Mouse (Mus musculus) stomach, postnatal 0 days (tissue): ENCODE results near the gene Btbd9. TPM values are rescaled to one million over a fixed set of nuclear protein-coding genes. Genes with fewer than 3 reads are reported as not detected.

Experiments used
- ATAC-seq: fragments of 200-750 bp; cut with Nextera tagmentation; 2 replicates; pipeline ENCODE4 v1.8.0; 2017; ENCODE audit not compliant: low FRiP score, low TSS enrichment
- DNase-seq: peaks from one replicate; pipeline ENCODE4 v3.0.0-alpha.2; 2016; ENCODE audit warnings: low spot score
- H3K27ac ChIP-seq: fragments of 300-500 bp; sonication (generic); replicated peaks from 2 replicates; pipeline ENCODE4 v1.5.1; 2014; ENCODE audit warnings: mild to moderate bottlenecking, control low read depth
- H3K27me3 ChIP-seq: fragments of 300-500 bp; sonication (generic); 2 replicates; pipeline ENCODE4 v1.6.1; 2014; ENCODE audit warnings: low read length; ENCODE audit not compliant: control insufficient read depth, insufficient read depth
- H3K36me3 ChIP-seq: fragments of 300-500 bp; sonication (generic); 2 replicates; pipeline ENCODE4 v1.6.1; 2014; ENCODE audit warnings: low read length, mixed read lengths; ENCODE audit not compliant: control insufficient read depth, insufficient read depth
- H3K4me1 ChIP-seq: fragments of 300-500 bp; sonication (generic); replicated peaks from 2 replicates; pipeline ENCODE4 v1.6.1; 2014; ENCODE audit warnings: antibody characterized with exemption; ENCODE audit not compliant: control insufficient read depth, insufficient read depth
- H3K4me2 ChIP-seq: fragments of 300-500 bp; sonication (generic); replicated peaks from 2 replicates; pipeline ENCODE4 v1.6.1; 2014; ENCODE audit warnings: low read depth, mild to moderate bottlenecking, control low read depth, moderate library complexity
- H3K4me3 ChIP-seq: fragments of 300-500 bp; sonication (generic); 2 replicates; pipeline ENCODE4 v1.5.1; 2014; ENCODE audit warnings: low read depth, low read length, control low read depth
- H3K9ac ChIP-seq: fragments of 300-500 bp; sonication (generic); 2 replicates; pipeline ENCODE4 v1.6.1; 2014; ENCODE audit warnings: mild to moderate bottlenecking, low read length, control low read depth, mixed read lengths
- H3K9me3 ChIP-seq: fragments of 300-500 bp; sonication (generic); 2 replicates; pipeline ENCODE4 v1.6.1; 2016; ENCODE audit warnings: low read length; ENCODE audit not compliant: control insufficient read depth
- CTCF ChIP-seq: IDR thresholded peaks from 2 replicates; pipeline ENCODE4 v1.5.1; 2016; ENCODE audit warnings: antibody characterized with exemption, low read depth, mild to moderate bottlenecking, moderate library complexity
- EP300 ChIP-seq: optimal IDR thresholded peaks from 2 replicates; pipeline ENCODE3; 2016; ENCODE audit warnings: antibody characterized with exemption
- WGBS: fragments of 180-500 bp; shearing (Covaris S2); extraction: QIAGEN DNeasy Blood & Tissue Kit; methylation state at CpG from one replicate; pipeline ENCODE4 v1.1.7; 2014; 5-methylcytosine and 5-hydroxymethylcytosine counted together
- polyA plus RNA-seq: library from polyadenylated mRNA; unstranded; fragments of >200 nt; fragmentation: Nextera tagmentation; extraction: Ambion mirVana; gene quantifications from 2 replicates; pipeline ENCODE4 v1.2.1, GENCODE M21; 2015

Gene Btbd9
- polyA plus RNA-seq, 1 experiment from 2014 or later = 34.6 TPM

GRCm38 (mm10) chr17:30570971-30571370 lies 5.3 kb downstream of the Btbd9 start:
- no peak for ATAC-seq
- TF ChIP-seq EP300 (no peak), CTCF (no peak)
- H3K9ac ChIP-seq = no peak overlapping the region
- no peak overlapping the region for H3K4me3 ChIP-seq
- no peak overlapping the region for H3K27ac ChIP-seq
- 34% methylated on average over 3 of the region's 3 CpGs for WGBS
- H3K27me3 ChIP-seq = no peaks in the 10 kb centered on the region
- no peak for DNase-seq
- no peak overlapping the region for H3K4me2 ChIP-seq
- no peaks in the 10 kb centered on the region for H3K36me3 ChIP-seq
- no peaks in the 10 kb centered on the region for H3K9me3 ChIP-seq
- H3K4me1 ChIP-seq = peaks cover 4% of the 10 kb centered on the region; the same call in 1 of the 2 replicates

GRCm38 (mm10) chr17:30570173-30570572 lies 6.1 kb downstream of the Btbd9 start:
- DNase-seq = peak; percentile 71
- no peaks in the 10 kb centered on the region for H3K9me3 ChIP-seq
- H3K9ac ChIP-seq = no peak overlapping the region
- WGBS = 32% methylated on average over 8 of the region's 8 CpGs
- H3K4me3 ChIP-seq = no peak overlapping the region
- H3K36me3 ChIP-seq = no peaks in the 10 kb centered on the region
- no peak overlapping the region for H3K27ac ChIP-seq
- no peaks in the 10 kb centered on the region for H3K27me3 ChIP-seq
- TF ChIP-seq EP300 (no peak), CTCF (no peak)
- H3K4me2 ChIP-seq = no peak overlapping the region
- H3K4me1 ChIP-seq = peaks cover 4% of the 10 kb centered on the region; the same call in 1 of the 2 replicates
- ATAC-seq = peak; percentile 73

- H3K9me3 ChIP-seq = no peaks in the 10 kb centered on the region
- no peak overlapping the region for H3K4me2 ChIP-seq
- H3K36me3 ChIP-seq = no peaks in the 10 kb centered on the region
- DNase-seq (no peak), ATAC-seq (no peak; the same call in 1 of the 2 replicates)
- H3K27me3 ChIP-seq = no peaks in the 10 kb centered on the region
- no peak overlapping the region for H3K27ac ChIP-seq
- no peak overlapping the region for H3K4me3 ChIP-seq
- H3K9ac ChIP-seq = no peak overlapping the region
- no peak for TF ChIP-seq EP300
- no peak for TF ChIP-seq CTCF
- H3K4me1 ChIP-seq = peaks cover 2% of the 10 kb centered on the region; the same call in 1 of the 2 replicates
Measured at GRCm38 (mm10) chr17:30568473-30568872, 7.8 kb downstream of the Btbd9 start.

GRCm38 (mm10) chr17:30564971-30565370 lies 11.3 kb downstream of the Btbd9 start:
- ATAC-seq = no peak
- Histone ChIP-seq H3K9me3 (no peaks in the 10 kb centered on the region), H3K27me3 (no peaks in the 10 kb centered on the region), H3K9ac (no peak overlapping the region), H3K27ac (no peak overlapping the region), H3K4me3 (no peak overlapping the region), H3K4me1 (no peaks in the 10 kb centered on the region), H3K4me2 (no peak overlapping the region), H3K36me3 (no peaks in the 10 kb centered on the region)
- no peak for TF ChIP-seq CTCF
- no peak for TF ChIP-seq EP300
- no peak for DNase-seq
- WGBS = 83% methylated on average over 7 of the region's 7 CpGs

GRCm38 (mm10) chr17:30564407-30564806 lies 11.9 kb downstream of the Btbd9 start:
- Histone ChIP-seq H3K27ac (no peak overlapping the region), H3K4me2 (no peak overlapping the region), H3K9ac (no peak overlapping the region), H3K4me1 (no peaks in the 10 kb centered on the region), H3K36me3 (no peaks in the 10 kb centered on the region), H3K9me3 (no peaks in the 10 kb centered on the region), H3K27me3 (no peaks in the 10 kb centered on the region), H3K4me3 (no peak overlapping the region)
- no peak for DNase-seq
- no peak for ATAC-seq
- TF ChIP-seq CTCF (no peak), EP300 (no peak)
- 66% methylated on average over 3 of the region's 3 CpGs for whole genome bisulfite sequencing

GRCm38 (mm10) chr17:30563484-30564075 lies 12.7 kb downstream of the Btbd9 start:
- H3K36me3 ChIP-seq = no peaks in the 10 kb centered on the region
- H3K9me3 ChIP-seq = no peaks in the 10 kb centered on the region
- no peaks in the 10 kb centered on the region for H3K4me1 ChIP-seq
- H3K9ac ChIP-seq = no peak overlapping the region
- H3K27me3 ChIP-seq = no peaks in the 10 kb centered on the region
- H3K27ac ChIP-seq = no peak overlapping the region
- TF ChIP-seq EP300 (no peak), CTCF (no peak)
- no peak overlapping the region for H3K4me3 ChIP-seq
- no peak overlapping the region for H3K4me2 ChIP-seq
- ATAC-seq (no peak), DNase-seq (no peak)
- 62% methylated on average over 6 of the region's 6 CpGs for WGBS
